Mouse (Mus musculus) G1E-ER4 (cell line): ENCODE measurements around the gene Cdh10. TPM values are rescaled to one million over a fixed set of nuclear protein-coding genes. Genes with fewer than 3 reads are reported as not detected.

Source experiments
- GATA1 ChIP-seq: IDR thresholded peaks from one replicate; pipeline ENCODE4 v1.8.0; 2012; ENCODE audit warnings: low read length, inconsistent platforms
- polyA plus RNA-seq: library from polyadenylated mRNA; stranded (reverse); fragments of >175 nt; gene quantifications from 2 replicates; pipeline ENCODE4 v1.2.3, GENCODE M21; 2012

Cdh10 gene
- not detected in 2 replicates for polyA plus RNA-seq

DNA sequence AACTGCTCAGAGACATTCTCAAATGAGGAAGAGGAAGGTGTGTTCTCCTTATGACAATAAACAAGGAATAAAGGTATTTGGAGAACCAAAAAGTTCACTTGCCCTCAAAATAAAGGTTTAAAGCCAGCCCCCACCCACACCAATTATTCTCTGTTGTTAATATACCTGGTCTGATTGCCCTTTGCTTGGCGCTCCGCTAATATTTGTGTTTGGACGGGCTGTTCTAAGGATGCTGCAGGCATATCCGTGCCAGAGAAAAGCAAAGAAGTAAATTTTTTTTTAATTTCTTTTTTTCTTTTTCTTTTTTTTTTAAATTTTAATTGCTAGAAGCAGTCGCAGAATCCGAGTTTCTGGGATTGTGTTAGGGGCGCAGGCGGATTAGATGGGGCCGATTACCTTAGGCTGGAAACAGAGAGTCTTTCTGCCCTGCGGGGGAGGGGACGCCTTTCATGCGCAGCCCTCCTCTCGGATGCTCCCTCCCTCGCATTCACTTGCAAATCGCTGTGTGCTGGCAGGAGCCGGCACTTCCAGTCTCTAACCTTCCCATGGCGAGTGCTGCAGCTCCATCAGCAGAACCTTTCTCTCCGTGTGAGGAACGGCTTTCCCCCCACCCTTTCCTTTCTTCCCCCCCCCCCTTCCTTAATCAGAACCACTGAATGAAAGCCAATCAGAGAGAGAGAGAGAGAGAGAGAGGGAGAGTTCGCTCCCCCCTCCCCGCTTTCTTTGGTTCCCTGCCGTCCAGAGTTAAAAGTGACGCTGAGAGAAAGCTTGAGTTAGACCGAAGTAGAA is at the start of gene Cdh10:
Gene Cdh10, plus strand, starts transcription at position 763 of the 789 bp plus-strand sequence.
- TF ChIP-seq GATA1, result no peak

DNA sequence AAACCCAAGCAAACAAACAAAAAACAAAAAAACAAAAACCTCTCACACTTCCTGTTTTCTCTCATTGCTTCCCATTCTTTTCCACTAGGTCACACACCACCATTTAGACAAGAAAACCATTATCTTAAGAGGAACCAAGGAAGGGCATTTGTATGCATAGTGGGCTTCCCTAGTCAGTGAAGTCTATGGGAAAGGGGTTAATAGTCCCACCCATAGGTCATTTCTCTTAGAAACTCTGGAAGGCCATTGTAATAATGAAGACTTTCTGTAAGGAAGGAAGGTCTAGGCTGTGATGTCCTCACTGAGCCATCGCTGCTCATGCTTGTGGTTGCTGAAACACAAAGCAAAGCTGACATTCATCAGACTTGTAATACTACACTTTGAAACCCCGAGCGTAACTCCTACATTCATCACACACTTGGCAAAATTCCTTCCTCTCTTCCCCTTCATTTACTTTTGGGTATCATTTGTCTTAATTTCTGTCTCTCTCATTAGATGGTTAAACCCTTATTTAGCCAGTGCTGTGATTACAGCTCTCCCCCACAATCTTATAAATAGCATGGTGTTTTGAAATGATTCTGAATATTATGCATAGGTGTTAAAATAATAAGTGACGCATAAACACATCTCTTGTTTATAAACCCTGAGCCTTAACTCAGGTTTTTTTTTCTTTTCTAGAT is 9.5 kb upstream of the Cdh10 start:
- no peak for TF ChIP-seq GATA1

DNA sequence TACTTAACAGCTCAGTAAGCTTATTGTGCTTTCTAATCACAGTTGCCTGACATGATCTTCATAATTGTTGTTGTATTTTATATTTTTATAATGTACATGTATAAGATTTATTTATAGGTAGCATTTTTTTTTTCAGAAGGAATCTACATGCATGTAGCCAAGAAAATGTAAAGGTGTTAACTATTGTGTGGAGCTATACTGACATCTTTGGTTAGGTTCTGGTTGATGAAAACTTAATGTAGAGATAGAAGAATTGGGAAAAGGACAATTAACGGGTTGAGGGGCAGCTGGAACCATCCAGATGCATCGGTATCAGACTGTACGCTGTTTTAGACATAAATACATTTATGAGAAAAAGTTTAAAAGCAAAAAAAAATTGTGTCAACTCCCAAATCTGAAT is 1.0 kb upstream of the Cdh10 start:
- no peak for TF ChIP-seq GATA1

DNA sequence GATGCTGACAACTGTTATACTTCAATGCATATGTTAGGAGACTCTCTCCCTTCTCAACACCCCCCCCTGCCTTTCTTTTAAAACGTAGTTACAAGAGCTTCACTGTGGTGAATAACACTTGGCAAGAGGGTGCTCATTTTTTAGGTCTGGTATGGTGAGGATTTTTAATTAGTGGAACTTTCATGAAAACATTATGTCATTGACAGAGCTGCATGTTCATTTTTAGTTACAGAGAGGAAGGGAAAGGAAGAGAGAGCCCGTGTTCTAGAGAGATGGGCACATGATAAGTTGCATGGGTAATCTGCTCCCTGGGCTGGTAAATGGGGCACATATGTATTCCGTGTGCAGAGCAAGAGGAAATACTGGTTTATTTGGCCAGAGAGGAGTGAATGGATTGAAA is 1.5 kb downstream of the Cdh10 start:
- TF ChIP-seq GATA1, result no peak

DNA sequence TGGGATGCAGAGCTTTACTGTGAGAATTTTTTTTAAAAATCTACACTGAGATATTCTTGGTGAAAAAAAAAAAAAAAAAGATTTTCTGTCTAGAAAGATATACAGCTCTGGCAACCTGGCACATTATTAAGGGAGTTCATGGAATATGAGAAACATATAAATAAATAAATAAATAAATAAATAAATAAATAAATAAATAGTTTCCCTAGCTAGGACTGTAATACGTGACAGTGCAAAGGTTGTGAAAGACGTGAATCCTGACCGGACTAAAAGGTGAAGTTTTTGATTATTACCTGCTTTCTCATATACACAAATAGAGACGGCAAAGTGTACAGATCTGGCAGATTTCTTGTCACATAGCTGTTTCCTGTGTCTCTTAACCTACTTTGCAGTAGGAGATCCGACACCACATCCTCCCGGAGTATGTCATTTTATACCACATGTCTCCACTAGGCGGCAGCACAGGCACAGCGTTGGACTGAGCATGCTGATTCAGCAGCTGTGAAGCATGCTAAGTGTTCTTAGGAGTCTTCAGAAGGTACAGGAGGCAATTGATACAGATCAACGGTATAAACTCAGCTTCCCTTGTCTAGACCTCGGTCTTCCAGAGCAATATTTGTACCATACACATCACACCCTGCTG is 2.5 kb downstream of the Cdh10 start:
- TF ChIP-seq GATA1, result no peak

DNA sequence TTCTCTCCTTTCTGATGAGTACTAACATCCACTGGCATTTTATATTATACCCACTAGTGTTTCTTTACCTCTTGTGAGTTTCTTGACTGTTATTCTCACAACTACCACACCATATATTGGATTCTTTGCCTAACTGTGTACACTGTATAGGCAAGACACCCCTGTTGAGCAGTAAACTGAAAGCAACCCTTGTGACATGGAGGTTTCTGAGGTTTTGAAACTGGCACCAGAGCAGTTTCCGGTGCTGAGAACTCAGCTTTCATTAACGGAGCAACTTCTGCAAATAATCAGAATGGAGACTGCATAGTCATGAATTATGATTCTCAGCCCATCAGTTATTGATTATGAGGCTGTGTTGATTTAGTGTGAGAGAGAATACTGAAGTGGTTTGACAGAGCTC is 4.7 kb downstream of the Cdh10 start:
- TF ChIP-seq GATA1, result no peak

DNA sequence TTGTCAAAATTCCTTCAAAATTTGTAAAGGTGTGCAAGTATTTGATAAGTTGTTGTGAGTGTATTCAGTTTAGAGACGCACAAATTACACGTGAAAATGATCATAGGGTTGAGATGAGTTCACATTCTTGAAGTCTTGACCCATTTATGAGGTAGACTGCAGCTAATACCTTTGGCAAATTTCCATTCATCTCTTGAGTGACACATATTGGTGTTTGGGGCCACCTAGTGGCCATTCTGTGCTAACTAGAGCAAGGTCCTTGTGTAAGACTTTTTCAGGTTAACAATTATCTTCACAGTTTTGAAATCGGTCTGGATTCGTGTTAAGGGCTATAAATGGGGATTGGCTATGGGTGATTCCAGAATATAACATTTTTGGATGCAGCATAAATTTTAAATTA is 13.5 kb downstream of the Cdh10 start:
- no peak for TF ChIP-seq GATA1

DNA sequence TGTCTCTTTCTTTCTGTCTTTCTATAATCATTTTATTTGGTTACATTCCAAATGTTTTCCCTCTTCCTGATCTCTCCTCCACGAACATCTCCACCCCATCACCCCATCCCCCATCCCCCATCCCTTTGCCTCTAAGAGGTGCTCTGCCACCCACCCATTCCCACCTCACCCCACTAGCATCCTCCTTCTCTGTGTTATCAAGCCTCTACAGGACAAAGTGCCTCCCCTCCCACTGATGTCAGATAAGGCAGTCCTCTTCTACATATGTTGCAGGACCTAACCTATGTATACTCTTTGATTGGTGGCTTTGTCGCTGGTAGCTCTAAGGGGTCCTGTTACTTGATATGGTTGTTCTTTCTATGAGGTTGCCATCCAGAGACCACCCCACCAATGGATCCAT is 23.0 kb downstream of the Cdh10 start:
- no peak for TF ChIP-seq GATA1

DNA sequence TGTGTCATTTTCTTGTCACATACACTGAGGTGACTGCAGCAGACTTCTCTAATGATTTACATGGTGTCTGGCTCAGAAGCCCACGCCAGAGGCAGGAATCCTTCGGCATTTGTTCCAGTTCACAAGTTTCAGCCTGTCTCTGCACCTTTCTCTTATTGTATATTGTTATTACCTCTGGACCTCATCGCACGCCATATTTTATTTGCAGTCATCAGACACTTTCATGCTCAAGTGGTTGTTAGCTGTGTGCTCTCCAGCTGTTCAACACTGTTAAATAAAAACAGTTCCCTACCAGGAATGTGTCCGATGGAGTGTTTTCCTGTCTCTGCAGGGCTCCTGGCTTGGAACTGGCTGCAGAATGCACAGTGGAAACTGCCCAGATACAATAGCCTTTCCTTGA is 26.1 kb downstream of the Cdh10 start:
- no peak for TF ChIP-seq GATA1

DNA sequence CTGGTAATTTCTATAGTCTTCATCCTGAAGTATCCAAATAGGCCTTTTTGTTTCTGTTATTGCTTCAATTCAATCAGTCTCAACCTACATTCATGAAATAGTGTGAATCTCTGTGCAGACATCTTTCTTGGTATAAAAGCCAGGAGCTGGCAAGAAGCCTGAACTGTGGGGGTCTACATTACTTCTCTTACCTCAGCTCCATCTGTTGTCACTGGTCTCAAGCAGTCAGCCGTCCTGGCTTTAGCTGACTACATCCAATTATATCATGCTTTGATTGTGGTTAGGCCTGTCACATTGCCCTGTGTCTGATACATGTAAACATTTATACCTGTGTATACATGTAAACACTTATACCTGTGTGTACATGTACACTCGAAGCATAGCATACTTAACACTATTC is 31.8 kb downstream of the Cdh10 start:
- no peak for TF ChIP-seq GATA1

DNA sequence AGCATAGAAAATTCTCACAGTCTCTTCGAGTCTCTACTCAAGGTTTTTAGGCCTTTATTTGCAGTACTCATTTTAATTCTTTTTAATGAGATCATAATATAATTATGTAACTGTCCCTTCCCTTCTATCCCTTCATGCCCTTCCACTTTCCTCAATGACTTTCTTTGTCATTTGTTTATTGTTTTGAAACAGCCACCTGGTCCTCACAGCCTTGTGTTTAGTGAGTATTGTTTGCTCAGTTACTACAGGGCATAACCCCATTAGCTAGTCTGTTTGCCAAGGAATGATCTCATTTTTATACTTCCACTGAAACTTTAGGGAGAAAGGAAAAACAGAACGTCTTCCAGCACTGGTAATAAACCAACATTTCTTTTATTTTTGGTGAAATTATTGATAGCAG is 39.4 kb downstream of the Cdh10 start:
- TF ChIP-seq GATA1, result no peak

DNA sequence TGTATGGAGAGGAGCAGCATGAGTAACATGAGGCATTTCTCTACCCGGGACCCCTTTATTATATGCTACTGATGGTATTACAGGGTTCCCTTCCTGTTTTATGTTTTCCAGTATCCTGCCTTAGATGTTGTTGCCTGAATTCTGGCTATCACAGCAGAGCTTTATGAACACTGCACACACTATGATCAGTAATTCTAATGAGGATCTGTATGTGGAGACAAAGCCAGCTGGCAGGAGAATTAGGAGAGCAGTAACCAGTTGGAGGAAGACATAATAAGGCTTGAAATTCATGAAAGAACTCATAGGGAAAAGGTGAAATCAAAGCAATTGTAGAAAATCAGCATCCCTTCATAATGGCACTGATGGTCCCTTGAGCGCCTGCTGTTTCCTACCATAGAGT is 51.1 kb downstream of the Cdh10 start:
- TF ChIP-seq GATA1, result no peak

DNA sequence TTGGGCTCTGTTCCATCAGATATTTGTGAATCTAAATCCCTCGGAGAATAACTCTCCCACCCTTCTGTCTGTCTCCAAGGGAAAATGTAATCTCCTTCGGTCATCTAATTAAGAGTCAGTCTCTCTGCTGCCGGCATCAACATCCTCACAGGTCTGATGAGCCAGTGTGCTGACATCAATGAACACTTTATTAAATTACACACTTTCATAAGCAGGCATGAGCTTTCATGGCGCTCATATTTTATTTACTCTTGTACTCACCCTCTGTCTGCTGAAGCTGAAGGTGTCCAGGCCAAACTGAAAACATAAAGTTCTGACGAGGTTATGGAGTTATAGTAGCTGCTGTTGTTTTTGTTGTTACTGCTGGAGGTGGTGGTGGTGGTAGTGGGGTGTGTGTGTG is 62.7 kb downstream of the Cdh10 start:
- no peak for TF ChIP-seq GATA1

DNA sequence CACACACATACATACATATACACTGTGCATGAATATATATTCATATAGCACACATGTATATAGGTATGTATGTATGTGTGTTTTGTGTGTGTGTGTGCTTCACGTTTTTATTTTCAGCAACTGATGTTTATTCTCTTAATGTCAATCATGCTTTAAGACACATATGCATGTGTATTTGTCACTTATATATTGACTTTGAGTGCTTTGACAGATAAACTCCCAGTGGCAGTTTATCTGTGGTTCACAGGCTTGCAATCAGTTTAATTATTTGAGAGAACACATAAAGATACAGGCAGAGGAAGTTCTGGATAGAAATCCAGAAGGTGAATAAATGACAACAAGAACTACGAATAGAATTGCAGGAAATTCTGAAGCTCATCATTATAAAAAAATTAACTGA is 67.9 kb downstream of the Cdh10 start:
- no peak for TF ChIP-seq GATA1

DNA sequence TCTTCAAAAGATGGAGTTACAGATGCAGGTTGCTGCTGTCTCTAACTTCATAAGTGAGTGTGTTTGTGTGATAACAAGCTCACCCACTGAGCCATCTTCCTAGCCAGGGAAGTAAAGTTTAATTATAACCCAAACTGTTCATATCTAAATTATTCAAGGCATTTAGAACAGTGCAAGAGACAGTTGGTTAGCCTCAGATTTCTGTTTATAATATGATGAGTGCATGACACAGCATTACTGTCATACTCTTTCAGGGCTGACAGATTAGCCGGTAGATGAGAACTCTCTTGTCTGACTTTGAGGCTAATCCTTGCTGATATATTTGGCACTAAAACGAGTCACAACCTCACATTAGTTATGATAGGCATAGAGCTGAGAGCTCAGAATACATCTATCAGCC is 70.2 kb downstream of the Cdh10 start:
- TF ChIP-seq GATA1, result no peak

DNA sequence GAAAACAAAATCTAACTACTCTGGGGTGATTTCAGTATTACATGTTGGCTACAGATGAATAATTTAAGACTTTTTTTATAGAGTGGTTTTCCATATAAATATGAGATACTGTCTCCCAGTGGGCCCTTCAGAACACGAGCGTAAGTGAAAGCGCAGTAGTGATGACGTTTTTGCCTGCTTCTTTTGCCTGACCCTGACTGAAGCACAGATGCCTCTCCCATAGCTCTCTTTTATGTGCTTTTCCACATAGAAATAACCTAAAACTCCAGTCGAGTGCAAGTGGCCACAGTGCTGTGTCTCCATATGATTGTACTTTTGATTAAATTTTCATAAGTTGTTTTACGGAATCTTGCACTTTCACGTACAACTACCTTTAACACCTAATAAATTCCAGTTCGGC is 71.6 kb downstream of the Cdh10 start:
- no peak for TF ChIP-seq GATA1

DNA sequence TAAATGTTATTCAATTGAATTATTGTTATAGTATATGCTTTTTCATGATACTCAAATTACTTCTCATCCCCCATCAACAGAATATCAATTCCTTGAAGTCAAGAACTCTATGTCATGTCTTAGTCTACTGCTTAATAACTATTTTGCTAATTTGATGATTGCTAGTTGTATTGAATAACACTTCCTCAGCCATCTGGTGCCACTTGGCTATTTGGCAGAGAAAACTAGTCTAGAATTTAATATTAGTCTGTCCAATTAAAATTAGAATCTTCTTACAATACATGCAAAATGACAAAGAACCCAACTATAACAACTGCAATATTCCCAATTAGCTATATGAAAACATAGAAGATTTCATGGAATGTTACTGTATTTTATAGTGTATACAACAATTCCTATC is 82.0 kb downstream of the Cdh10 start:
- no peak for TF ChIP-seq GATA1

DNA sequence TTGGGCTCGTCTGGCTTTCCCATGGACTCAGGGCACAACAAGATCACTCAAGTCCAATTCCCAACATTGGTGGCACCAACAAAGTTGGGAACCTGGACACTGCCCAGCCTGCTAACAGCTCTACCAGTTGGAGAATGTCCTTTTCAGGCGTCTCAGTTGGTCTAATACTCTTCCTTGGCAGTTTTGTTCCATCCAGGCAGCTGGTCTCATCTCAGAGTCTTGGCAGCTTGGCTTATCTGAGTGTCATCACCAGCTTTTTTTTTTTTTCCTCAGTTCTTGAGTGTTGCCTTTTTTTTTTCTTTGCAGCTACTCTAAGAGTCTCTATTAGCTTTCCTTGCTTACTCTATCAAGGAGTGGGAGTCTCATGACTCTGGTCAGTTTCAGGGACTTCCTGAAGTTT is 85.4 kb downstream of the Cdh10 start:
- no peak for TF ChIP-seq GATA1
